Mouse (Mus musculus): ENCODE results near the gene Rere.

The Rere gene

GRCm38 (mm10) chr4:150281018-150281761 is at the start of gene Rere:
Rere (plus strand) TSS chr4:150281646.
- DNase-seq: peak; percentile 96

- no peak for DNase-seq
Observed at GRCm38 (mm10) chr4:150231871-150232270, 49.6 kb upstream of the Rere start.

- no peak for DNase-seq
Observed at GRCm38 (mm10) chr4:150234599-150235327, 46.7 kb upstream of the Rere start.

- DNase-seq: no peak
Observed at GRCm38 (mm10) chr4:150235585-150235984, 45.9 kb upstream of the Rere start.

- no peak for DNase-seq
Observed at GRCm38 (mm10) chr4:150236031-150236430, 45.4 kb upstream of the Rere start.

GRCm38 (mm10) chr4:150236521-150237481 is 44.6 kb upstream of the Rere start, which contains the start of gene Eno1:
Eno1 (plus strand) TSS chr4:150236721.
- DNase-seq: peak; percentile 95

GRCm38 (mm10) chr4:150237636-150238361 is 43.6 kb upstream of the Rere start:
- peak; percentile 35 for DNase-seq

GRCm38 (mm10) chr4:150238433-150239086 is 42.9 kb upstream of the Rere start:
- peak; percentile 45 for DNase-seq

GRCm38 (mm10) chr4:150239087-150239480 is 42.4 kb upstream of the Rere start:
- DNase-seq: peak; percentile 16

GRCm38 (mm10) chr4:150239503-150239902 is 41.9 kb upstream of the Rere start:
- DNase-seq: no peak

- DNase-seq: peak; percentile 85
Observed at GRCm38 (mm10) chr4:150239951-150240368, 41.5 kb upstream of the Rere start.

GRCm38 (mm10) chr4:150240381-150240886 is 41.0 kb upstream of the Rere start:
- no peak for DNase-seq

GRCm38 (mm10) chr4:150241708-150242107 is 39.7 kb upstream of the Rere start:
- DNase-seq: no peak

- no peak for DNase-seq
Observed at GRCm38 (mm10) chr4:150242745-150243144, 38.7 kb upstream of the Rere start.

GRCm38 (mm10) chr4:150245876-150246275 is 35.6 kb upstream of the Rere start:
- DNase-seq: no peak

GRCm38 (mm10) chr4:150248009-150248408 is 33.4 kb upstream of the Rere start:
- DNase-seq: peak; percentile 62

- DNase-seq: no peak
Observed at GRCm38 (mm10) chr4:150248917-150249316, 32.5 kb upstream of the Rere start.

- DNase-seq: no peak
Observed at GRCm38 (mm10) chr4:150249731-150250270, 31.6 kb upstream of the Rere start.

- peak; percentile 78 for DNase-seq
Observed at GRCm38 (mm10) chr4:150250549-150251422, 30.7 kb upstream of the Rere start.

GRCm38 (mm10) chr4:150254416-150254815 is 27.0 kb upstream of the Rere start:
- no peak for DNase-seq
